Mouse (Mus musculus): ENCODE results near the gene Cs.

Cs gene

GRCm38 (mm10) chr10:128335582-128335981 lies 2.0 kb upstream of the Cs start:
- DNase-seq, result peak; percentile 81

DNA sequence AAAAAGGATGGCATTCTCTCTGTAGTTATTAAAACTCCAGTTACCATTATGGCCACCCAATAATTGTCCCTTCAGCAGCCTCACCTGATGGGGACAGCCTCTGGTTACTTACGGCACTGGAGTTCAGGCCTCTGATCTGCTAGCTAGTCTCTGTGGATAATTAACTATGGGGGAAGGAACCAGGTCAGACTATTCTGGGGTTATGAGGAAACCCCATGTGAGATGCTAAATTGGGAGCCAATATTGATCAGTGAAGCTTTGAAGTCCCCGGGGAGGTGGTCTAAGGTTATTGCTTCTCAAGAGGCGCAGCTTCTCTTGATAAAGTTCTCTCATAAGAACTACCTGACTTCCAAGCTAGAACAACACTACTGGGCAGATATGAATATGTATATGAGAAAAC lies 1.3 kb upstream of the Cs start:
- DNase-seq, result peak; percentile 41

DNA sequence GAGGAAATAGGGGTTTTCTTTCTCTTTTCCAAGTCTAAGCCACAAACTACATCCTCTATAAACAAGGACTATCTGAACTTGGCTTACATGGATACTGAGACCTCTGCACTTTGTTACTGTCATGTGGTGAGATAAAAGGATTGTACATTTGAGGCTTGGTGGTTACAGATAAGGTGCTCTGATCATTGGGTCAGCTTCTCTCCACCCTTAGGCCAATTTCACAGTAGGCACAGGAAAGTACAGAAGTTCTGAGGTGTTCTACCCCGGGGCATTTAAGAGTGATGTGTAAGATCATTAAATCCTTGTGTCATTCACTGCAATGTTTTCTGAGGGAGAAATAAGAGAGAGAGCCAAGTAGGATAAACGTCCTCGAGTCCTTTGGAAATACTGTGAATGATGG lies 937 bp upstream of the Cs start:
- DNase-seq, result no peak

DNA sequence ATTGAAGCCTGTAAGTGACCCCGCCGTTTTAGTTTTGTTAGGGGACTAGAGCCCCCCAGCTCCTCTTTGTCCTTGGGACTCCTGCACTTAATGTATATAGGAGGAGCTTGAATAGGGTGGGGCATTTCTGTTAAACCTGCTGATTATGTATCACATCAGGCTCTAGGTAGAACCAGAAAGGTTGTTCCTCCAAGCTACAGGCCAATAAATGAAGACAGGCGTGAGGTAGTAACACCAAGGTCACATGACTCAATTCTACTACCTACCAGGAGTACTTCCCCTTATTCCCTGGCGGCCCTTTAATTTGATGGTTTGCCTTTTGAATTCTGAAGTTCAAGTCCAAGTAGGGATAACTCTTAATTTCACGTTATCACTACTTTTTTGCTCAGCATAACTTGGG lies 881 bp downstream of the Cs start:
- DNase-seq, result peak; percentile 51

DNA sequence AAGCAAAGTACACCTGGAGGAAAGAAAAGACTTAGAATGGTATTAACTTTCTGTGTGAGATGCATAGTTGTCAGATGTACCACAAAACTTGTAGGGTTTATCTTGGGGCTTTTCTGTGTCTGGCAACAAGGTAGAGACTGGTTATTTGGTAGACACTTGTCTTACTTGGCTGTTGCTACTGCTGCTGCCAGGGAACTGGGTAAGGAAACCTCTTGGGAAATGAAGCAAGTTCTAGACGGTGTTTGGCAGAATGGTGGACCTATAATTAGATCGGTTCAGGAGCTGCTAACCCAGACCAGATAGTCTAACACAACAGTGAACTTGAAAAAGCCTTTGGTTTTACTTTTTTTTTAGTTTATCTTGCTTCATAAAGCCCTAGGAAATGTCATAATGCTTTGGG lies 1.4 kb downstream of the Cs start:
- no peak for DNase-seq

- no peak for DNase-seq
These were observed 2.7 kb downstream of the Cs start for GRCm38 (mm10) chr10:128340257-128340656.

DNA sequence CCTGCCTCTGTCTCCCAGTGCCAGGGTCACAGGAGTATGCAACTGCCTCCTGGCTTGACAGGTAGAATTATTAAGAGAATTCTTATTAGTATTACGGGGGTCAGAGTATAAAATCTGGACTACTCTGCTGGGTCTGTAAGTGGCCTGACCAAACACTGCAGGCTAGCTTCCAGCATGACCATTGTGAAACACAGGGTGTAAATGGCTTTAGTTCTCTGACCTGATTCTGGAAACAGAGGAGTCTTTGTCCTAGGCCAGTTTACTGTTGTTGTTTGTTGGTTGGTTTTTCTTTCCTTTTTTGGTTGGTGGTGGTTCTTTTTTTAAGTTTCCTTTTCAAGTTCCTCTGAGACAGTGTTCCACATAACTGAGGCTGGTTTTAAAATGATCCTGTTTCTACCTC lies 5.9 kb downstream of the Cs start:
- no peak for DNase-seq

DNA sequence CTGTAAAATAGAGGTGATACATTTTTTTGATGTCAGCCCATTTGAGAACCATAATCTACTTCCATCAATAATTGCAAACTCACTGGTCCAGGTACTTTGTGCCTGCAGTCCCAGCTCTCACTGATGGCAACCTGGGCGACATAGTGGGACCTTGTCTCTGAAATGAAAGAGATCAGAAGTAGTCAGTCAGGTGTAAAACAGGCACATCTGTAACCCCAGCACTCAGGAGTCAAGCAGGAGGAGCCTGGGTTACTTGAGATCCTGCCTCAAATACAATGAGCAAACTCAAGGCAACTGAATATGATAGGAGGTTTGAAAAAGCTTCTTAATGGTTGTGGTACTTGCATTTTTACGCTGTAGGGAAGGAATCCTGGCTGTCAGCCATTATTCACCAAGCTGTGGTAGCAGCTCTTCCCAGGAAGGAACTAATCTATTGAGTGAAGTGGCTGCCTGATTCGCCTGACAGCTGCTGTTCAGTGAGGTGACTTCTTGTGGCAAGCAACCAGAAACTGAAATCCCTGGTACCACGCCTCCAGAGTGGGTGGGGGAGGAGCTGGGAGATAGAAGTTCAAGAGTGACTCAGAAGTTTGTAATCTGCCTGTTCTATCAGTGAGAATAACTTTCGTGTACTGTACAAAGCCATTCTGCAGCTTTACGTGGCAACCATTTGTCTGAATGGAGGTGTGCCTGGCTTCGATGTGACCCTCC lies 7.2 kb downstream of the Cs start:
- DNase-seq, result peak; percentile 38

DNA sequence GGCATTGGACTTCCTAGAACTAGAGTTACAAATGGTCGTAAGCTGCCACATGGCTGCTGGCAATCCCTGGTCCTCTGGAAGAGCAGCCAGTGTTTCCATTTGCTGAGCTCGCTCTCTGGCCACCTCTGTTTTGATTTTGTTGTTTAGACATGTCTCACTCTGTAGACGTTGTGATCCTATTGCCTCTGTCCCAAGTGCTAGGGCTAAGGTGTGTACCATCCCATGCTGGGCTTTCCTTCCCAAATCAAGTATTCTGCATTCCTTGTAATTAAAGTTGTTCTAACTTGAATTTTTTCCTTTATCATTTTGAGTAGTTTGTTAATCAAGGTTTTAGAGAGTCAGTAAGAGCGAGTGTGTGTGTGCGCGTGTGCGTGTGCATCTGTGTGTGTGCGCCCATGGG lies 10.0 kb downstream of the Cs start:
- no peak for DNase-seq

DNA sequence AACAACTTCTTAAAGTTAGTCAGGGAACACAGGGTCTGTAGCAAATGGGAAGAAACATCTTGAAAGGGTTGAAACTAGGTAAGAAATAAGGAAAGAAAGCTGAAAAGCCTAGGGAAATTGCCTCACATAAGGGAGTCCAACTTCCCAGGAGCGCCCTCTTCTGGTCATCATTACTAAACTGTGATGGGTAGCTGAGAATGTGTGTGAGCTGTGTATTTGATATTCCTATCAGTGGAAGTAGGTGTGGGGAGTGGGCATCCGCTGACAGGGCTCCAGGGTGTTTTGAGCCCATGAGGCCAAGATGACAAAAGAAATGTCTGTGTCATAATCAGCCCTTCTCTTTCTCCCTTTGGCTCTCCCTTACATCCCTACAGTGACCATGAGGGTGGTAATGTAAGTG lies 21.3 kb downstream of the Cs start:
- peak; percentile 73 for DNase-seq

DNA sequence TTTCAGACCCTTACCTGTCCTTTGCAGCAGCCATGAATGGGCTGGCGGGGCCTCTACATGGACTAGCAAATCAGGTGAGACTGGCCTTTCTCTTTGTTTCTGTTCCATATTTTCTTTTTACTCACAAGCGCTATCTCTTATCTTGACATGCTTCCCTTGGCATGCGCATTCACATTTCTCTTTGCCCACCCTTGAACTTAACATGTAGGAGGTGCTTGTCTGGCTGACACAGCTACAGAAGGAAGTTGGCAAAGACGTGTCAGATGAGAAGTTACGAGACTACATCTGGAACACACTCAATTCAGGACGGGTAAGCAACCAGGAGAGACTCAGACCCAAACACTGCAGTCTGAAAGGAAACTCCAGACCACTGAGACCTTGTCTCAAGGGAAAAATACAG lies 21.7 kb downstream of the Cs start:
- no peak for DNase-seq

- DNase-seq, result no peak
These were observed 24.3 kb downstream of the Cs start for GRCm38 (mm10) chr10:128361836-128362235.

- DNase-seq, result peak; percentile 63
These were observed 25.0 kb downstream of the Cs start for GRCm38 (mm10) chr10:128362568-128362967.

DNA sequence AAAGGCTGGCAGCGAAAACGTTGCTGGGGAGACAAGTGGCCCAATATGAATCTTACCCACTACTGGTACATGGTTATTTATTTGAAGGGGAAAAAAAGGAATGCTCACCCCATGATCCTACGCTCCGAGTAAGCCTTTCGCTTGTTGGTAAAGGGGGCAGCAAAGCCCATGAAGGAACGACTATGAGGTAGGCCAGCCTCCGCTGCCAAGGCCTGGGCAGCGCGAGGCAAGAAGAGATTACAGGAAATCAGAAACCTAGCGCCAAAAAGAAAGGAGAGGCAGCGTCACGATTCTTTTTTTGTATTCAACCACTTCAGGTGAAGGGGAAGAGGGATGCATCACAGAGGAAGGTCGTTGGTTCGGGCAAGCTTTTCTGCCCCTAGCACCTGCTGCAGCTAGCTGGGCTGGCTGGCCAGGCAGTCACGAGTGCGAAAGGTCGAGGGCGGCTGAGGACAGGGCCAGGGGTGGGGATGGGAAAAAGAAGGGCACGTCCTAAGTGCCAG lies 30.4 kb downstream of the Cs start:
- DNase-seq, result no peak

GRCm38 (mm10) chr10:128368402-128369217 lies 31.1 kb downstream of the Cs start, which contains the start of gene Coq10a:
Gene Coq10a (minus strand): TSS chr10:128368997.
- peak; percentile 96 for DNase-seq

DNA sequence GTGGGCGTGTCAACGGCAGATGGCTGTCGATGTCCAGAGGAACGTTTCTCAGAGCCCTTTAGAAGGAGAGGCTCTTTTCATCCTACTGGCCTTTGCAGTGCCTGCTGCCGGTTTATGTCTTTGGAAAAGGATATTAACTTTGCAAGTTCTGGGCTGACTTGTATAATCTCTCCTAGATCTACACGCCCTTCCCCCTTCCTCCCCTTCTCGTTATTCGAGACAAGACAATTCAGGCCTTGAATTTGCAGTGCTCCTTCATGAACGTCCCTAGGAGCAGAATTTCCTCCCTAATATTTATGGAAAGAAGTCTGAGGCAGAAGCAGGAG lies 31.6 kb downstream of the Cs start:
- DNase-seq, result no peak

DNA sequence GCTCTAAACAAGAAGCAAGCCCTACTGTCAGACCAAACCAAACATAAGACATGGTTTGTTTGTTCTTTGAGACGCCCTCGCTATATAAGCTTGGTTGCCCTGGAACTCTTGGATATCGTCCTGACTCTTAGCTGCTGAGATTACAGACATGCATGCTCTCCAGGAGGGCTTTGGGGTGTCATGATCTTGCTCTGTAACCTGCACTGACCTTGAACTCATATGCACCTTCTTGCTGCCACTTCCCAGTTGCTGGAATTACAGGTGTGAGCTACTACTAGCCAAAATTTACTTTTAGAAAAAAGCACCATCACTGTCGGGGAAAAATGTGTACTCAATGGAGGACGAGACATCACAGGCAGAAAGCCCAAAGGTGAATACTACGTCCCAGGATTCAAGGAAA lies 32.1 kb downstream of the Cs start:
- no peak for DNase-seq

DNA sequence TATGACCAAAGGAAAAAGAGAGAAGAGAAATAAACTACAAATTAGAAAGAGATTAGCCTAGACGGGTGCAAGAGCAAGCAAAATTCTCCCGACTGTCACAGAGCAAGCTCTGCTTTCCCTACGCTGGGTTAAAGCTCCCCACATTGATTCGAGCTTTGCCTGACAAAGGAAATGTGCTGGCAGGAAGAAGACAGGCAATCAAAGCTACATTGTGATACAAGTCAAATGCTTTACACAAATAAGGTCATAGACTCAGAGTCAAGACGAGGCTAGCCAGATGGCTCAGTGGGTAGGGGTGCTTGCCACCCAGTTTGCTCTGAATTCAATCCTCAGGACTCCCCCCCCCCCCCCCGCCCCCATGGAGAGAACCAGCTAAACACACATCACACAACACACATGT lies 32.5 kb downstream of the Cs start:
- DNase-seq, result no peak

DNA sequence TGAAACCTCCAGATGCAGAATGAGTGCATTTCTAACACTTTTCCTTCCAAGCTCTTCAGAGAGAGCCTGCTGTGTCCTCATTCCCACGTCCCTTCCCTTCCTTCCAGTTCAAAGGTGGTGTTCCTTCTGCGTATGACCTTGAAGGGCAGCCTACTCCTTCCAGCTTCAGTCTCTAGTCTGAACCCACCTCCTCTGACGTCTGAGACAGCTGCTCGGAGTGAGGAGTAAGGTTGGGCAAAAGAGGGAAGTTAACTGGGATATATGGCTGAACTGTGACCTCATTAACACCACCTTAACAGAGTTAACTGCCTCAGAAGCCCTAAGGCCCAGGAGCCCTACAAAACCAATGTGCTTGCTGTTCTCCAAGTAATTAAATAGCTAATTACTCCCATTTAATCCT lies 33.1 kb downstream of the Cs start:
- DNase-seq, result no peak

GRCm38 (mm10) chr10:128372142-128372541 lies 34.6 kb downstream of the Cs start:
- no peak for DNase-seq

DNA sequence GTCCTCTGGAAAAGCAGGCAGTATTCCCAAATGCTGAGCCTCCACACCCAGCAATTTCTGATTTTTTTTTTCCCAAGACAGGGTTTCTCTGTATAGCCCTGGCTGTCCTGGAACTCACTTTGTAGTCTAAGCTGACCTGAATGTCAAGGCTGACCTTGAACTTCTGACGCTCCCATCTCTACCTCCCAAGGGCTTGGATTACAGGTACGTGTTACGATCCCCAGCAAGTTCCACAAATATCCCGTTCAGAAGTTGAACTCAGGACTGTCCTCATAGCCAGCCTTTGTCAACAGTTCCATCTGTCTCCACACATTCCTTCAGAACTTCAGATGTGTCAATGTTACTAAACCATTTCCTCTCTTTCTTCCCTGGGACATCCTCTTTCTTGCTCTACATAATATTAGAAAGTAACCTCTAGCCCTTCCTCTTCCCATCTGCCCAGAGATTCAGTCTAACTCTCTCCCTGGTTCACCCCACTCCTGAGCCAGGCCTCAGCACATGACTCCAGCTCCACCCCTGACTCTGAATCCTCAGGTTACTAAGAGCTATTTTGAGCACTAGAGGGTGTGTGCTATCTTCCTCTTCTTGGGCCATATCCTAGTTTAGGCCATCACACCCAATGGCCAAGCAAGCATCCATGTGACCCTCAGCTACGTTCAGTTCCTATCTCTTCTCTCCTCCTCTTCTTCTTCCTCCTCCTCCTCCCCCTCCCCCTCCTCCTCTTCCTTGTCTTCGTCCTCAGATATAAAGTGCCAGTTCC lies 35.6 kb downstream of the Cs start:
- DNase-seq, result no peak

DNA sequence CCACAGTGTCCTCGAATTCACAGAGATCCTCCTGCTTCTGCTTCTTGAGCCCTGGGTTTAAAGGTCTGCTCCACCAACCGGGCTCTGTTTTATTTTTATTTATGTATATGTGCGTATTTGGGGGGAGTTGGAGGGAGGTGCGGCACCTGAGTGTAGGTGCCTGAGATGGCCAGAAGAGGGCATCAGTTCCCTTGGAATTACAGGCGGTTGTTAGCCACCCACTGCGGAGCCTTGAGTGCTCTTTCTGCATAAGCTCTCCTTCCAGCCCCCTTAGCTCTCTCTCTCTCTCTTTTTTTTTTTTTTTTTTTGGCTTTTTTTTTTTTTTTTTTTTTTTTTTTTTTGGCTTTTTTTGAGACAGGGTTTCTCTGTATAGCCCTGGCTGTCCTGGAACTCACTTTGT lies 36.9 kb downstream of the Cs start:
- no peak for DNase-seq

DNA sequence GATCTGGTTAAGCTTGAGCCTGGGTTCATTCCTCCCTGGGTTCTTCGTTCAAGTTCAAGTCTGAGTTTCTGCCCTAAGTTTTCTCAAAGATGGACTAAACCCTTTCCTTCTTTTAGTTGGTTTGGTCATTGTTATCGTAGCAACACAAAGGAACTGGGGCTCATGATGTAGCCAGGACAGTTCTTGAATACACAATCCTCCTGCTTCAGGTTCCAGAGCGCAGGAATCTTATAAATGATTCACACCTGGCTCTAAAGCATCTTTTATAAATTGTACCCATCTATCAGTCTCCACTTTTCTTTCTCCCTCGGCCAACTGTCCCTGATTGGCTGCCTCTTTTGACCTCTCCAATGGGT lies 38.5 kb downstream of the Cs start:
- no peak for DNase-seq
